Mouse (Mus musculus): ENCODE results near the gene Hist1h3b. TPM values are rescaled to one million over a fixed set of nuclear protein-coding genes. Genes with fewer than 3 reads are reported as not detected.
A peak's percentile ranks its signal among the peaks of the same experiment; 100 is the strongest.
"Not testable (repeated sequence)": the region's sequence is repeated elsewhere in the genome, so short reads cannot be mapped to it uniquely, and the experiment has no call there.

Hist1h3b gene
- polyA plus RNA-seq, 1 experiment, result not detected

DNA sequence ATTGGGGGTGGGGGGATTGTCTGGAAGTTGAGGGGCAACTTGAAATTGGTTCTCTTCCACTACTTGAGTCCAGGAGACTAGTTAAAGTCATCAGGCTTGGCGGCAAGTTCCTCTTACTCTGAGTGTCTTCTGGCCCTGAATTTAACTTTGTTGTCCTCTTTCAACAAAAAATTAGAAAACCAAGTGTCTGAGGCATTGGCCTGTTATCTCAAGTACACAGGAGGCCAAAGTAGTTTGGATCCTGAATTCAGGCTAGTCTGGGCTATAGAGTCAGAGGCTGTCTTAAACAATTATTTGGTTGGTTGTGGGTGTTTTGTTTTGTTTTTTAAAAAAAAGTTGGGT, 13.1 kb downstream of the Hist1h3b start:
- WGBS, result 80% methylated on average over 1 of the region's 1 CpGs
- DNase-seq, result no peak
- H3K27ac ChIP-seq (ENCODE audit: insufficient read depth, low read length), result no peak overlapping the region

DNA sequence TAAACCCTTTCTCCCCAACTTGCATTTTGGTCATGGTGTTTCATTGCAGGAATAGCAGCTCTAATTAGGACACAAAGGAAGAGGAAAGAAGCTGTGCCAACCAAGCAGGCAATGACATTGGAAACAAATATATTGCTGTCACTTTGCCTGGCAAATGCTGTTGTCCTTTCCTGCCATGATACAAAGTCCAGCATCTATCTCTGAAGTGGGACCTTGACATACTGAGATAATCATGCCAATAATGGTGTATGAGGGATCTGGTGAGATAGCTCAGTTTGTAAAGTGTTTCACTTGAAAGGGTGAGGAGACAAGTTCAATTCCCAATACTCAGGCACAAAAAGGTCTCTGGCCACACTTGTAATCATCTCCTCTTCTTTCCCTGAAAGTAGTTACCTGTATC, 14.7 kb downstream of the Hist1h3b start:
- no peak for DNase-seq
- no peaks in the 10 kb centered on the region; the same call in 1 of the 2 replicates for H3K4me1 ChIP-seq (ENCODE audit: control insufficient read depth, insufficient read depth, low read length)
- TF ChIP-seq CTCF (IDR thresholded peaks at IDR 0.05; ENCODE audit: borderline replicate concordance, insufficient read depth, low read depth, low read length), result no peak
- no peak for TF ChIP-seq POLR2A (IDR thresholded peaks at IDR 0.05; ENCODE audit: borderline replicate concordance, insufficient read depth, low read length)
- no peak overlapping the region for H3K27ac ChIP-seq (ENCODE audit: insufficient read depth, low read length)
- H3K4me3 ChIP-seq (replicated peaks; ENCODE audit: insufficient read depth, low read depth, low read length), result no peak overlapping the region
- no peaks in the 10 kb centered on the region for H3K27me3 ChIP-seq (ENCODE audit: control insufficient read depth, insufficient read depth, low read length)

More for the DNA sequence above, 13.1 kb downstream of the Hist1h3b start:
- H3K4me1 ChIP-seq (ENCODE audit: control insufficient read depth, insufficient read depth, low read length), result no peaks in the 10 kb centered on the region; the same call in 1 of the 2 replicates
- H3K27me3 ChIP-seq (ENCODE audit: control insufficient read depth, insufficient read depth, low read length), result no peaks in the 10 kb centered on the region
- TF ChIP-seq CTCF (IDR thresholded peaks at IDR 0.05; ENCODE audit: borderline replicate concordance, insufficient read depth, low read depth, low read length) (no peak), POLR2A (IDR thresholded peaks at IDR 0.05; ENCODE audit: borderline replicate concordance, insufficient read depth, low read length) (no peak)
- no peak overlapping the region for H3K4me3 ChIP-seq (replicated peaks; ENCODE audit: insufficient read depth, low read depth, low read length)

DNA sequence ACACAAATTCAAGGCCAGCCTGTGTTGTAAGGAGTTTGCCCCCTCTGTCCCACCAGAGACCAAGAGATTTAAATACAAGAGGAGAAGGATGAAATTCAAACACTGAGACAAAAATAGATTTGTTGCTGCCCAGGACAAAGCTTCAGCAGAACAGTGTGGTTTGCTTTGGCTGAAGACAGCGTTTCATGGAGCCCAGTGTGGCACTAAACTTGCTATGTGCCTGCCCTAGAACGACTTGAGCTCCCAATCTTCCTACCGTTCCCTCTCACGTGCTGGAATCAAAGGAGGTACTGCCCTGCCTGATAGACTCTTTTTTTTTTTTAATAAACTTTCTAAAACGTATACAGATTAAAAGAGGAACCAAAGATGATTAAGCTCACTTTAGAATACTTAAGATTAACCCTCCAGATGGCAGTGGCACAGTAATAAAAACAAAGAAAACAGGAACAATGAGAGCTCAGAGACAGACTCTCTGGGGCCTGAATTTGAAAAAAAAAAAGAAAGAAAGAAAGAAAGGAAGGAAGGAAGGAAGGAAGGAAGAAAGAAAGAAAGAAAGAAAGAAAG, 16.8 kb downstream of the Hist1h3b start:
- Histone ChIP-seq H3K4me1 (ENCODE audit: control insufficient read depth, insufficient read depth, low read length) (no peaks in the 10 kb centered on the region), H3K27me3 (ENCODE audit: control insufficient read depth, insufficient read depth, low read length) (no peaks in the 10 kb centered on the region), H3K4me3 (replicated peaks; ENCODE audit: insufficient read depth, low read depth, low read length) (no peak overlapping the region), H3K27ac (ENCODE audit: insufficient read depth, low read length) (no peak overlapping the region)
- no peak for TF ChIP-seq CTCF (IDR thresholded peaks at IDR 0.05; ENCODE audit: borderline replicate concordance, insufficient read depth, low read depth, low read length)
- no peak for TF ChIP-seq POLR2A (IDR thresholded peaks at IDR 0.05; ENCODE audit: borderline replicate concordance, insufficient read depth, low read length)
- 51% methylated on average over 5 of the region's 5 CpGs for WGBS
- DNase-seq, result no peak

DNA sequence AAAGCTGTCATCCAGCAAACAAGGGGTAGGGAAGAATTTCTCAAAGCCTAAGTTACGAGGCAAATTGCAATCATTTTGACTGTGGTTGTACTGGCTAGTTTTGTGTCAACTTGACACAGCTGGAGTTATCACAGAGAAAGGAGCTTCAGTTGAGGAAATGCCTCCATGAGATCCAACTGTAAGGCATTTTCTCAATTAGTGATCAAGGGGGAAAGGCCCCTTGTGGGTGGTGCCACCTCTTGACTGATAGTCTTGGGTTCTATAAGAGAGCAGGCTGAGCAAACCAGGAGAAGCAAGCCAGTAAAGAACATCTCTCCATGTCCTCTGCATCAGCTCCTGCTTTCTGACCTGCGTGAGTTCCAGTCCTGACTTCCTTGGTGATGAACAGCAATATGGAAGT, 17.5 kb downstream of the Hist1h3b start, which contains the start of gene Trim38:
Trim38 (plus strand) TSS at position 301 of the 400 bp plus-strand sequence.
- H3K27me3 ChIP-seq (ENCODE audit: control insufficient read depth, insufficient read depth, low read length); DNase-seq; H3K4me1 ChIP-seq (ENCODE audit: control insufficient read depth, insufficient read depth, low read length); H3K4me3 ChIP-seq (replicated peaks; ENCODE audit: insufficient read depth, low read depth, low read length); H3K27ac ChIP-seq (ENCODE audit: insufficient read depth, low read length): not testable (repeated sequence)
- whole genome bisulfite sequencing, result 87% methylated on average over 2 of the region's 2 CpGs

DNA sequence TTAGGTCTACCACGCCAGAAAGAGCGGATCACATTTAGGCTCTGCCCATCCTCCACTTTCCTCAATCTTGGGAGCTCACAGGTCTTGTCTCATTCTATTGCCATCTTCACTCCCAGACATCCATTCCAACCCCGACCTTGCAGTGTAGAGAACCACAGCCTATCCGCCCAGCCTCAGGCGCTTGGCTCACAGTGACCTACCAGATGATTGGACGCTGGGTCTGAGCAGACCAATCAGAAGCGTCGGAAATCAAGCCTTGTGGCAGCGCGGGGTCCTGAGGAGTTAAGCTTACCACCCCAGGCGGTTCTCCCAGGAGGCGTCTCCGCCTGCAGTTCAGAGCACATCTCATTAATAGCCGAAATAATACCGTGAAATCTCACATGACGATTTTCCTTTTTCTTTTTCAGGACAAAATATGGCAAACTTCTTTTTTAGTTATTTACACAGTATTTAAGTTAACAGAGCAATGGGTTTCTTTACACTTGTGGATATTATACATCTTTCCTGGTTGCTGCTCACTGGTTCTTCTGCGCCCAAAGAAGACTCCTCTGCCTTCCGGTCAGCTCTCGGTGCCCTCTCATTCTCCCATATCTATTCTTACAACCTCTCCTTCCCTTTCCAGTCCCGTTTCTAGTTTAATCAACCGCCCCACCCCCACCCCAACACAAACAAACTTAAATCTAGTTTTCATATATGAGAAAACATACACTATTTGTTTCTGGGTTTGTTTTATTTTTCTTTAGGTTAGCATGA, 20.7 kb downstream of the Hist1h3b start:
- Histone ChIP-seq H3K27ac (ENCODE audit: insufficient read depth, low read length) (no peak overlapping the region), H3K4me3 (replicated peaks; ENCODE audit: insufficient read depth, low read depth, low read length) (no peak overlapping the region), H3K4me1 (ENCODE audit: control insufficient read depth, insufficient read depth, low read length) (no peaks in the 10 kb centered on the region), H3K27me3 (ENCODE audit: control insufficient read depth, insufficient read depth, low read length) (no peaks in the 10 kb centered on the region)
- DNase-seq, result no peak
- TF ChIP-seq CTCF (IDR thresholded peaks at IDR 0.05; ENCODE audit: borderline replicate concordance, insufficient read depth, low read depth, low read length) (no peak), POLR2A (IDR thresholded peaks at IDR 0.05; ENCODE audit: borderline replicate concordance, insufficient read depth, low read length) (no peak)
- 27% methylated on average over 21 of the region's 21 CpGs for WGBS

DNA sequence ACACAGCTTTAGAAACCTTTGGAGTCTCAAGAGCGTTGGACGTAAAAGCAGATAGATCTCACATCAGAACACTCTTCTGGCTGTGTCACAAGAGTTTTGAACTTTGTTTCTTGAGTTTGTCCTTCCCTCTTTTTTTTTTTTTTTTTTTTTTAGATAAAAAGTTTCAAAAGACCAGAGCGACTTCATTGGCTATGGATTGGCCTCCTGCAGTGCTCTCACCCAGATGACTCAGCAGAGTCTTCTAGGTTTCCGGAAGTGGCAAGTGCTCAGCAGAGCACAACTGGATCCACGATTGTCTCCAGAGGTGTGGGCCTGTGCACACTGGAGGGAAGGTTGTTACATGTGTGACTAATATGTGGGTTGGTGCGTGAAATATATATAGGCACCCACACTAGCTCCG, 26.3 kb downstream of the Hist1h3b start:
- 95% methylated on average over 7 of the region's 7 CpGs for WGBS
- TF ChIP-seq POLR2A (IDR thresholded peaks at IDR 0.05; ENCODE audit: borderline replicate concordance, insufficient read depth, low read length) (no peak), CTCF (IDR thresholded peaks at IDR 0.05; ENCODE audit: borderline replicate concordance, insufficient read depth, low read depth, low read length) (no peak)
- no peak for DNase-seq
- Histone ChIP-seq H3K27me3 (ENCODE audit: control insufficient read depth, insufficient read depth, low read length) (no peaks in the 10 kb centered on the region), H3K4me1 (ENCODE audit: control insufficient read depth, insufficient read depth, low read length) (no peaks in the 10 kb centered on the region), H3K27ac (ENCODE audit: insufficient read depth, low read length) (no peak overlapping the region), H3K4me3 (replicated peaks; ENCODE audit: insufficient read depth, low read depth, low read length) (no peak overlapping the region)

DNA sequence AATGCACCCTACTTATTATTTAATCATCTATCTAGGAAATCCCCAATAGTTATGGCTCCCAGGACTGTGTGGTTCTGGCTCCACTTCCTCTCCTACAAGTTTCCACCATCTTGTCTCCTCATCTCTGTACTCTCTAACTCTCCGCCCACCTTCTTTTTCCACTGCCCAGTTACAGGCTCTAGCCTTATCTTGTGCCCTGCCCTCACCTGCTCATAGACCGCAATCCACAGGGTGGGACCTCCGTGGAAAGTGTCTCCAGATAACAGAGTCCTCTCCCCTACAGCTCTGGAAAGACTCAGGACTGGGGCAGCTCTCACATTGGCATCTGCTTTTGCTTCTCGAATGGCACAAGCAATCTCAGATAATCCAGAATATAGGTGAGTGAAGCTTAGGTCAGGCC, 27.0 kb downstream of the Hist1h3b start:
- no peak for DNase-seq
- H3K27ac ChIP-seq (ENCODE audit: insufficient read depth, low read length), result no peak overlapping the region
- TF ChIP-seq POLR2A (IDR thresholded peaks at IDR 0.05; ENCODE audit: borderline replicate concordance, insufficient read depth, low read length) (no peak), CTCF (IDR thresholded peaks at IDR 0.05; ENCODE audit: borderline replicate concordance, insufficient read depth, low read depth, low read length) (no peak)
- no peaks in the 10 kb centered on the region for H3K27me3 ChIP-seq (ENCODE audit: control insufficient read depth, insufficient read depth, low read length)
- WGBS, result 88% methylated on average over 4 of the region's 4 CpGs
- no peak overlapping the region for H3K4me3 ChIP-seq (replicated peaks; ENCODE audit: insufficient read depth, low read depth, low read length)
- H3K4me1 ChIP-seq (ENCODE audit: control insufficient read depth, insufficient read depth, low read length), result no peaks in the 10 kb centered on the region

DNA sequence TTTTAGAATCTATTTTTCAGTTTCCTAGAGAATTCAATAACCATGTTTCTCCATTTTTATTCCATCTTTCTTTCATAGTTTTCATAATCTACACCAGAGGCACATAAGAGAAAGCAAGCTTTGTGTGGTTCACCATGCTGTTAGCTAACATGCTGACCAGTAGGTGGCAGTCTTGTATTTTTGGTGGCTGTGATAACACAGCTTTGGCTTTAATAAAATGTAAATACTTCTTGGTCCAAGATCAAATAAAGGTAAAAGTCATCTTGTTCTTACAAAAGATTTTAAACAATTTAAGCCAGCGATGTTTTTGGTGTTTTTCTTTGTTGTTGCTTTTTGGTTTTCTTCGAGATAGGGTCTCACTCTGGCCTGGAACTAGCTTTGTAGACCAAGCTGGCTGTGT, 40.5 kb downstream of the Hist1h3b start:
- Histone ChIP-seq H3K27me3 (ENCODE audit: control insufficient read depth, insufficient read depth, low read length) (no peaks in the 10 kb centered on the region), H3K4me3 (replicated peaks; ENCODE audit: insufficient read depth, low read depth, low read length) (no peak overlapping the region), H3K4me1 (ENCODE audit: control insufficient read depth, insufficient read depth, low read length) (no peaks in the 10 kb centered on the region), H3K27ac (ENCODE audit: insufficient read depth, low read length) (no peak overlapping the region)
- DNase-seq, result peak; percentile 12 to 18
- TF ChIP-seq POLR2A (IDR thresholded peaks at IDR 0.05; ENCODE audit: borderline replicate concordance, insufficient read depth, low read length) (no peak), CTCF (IDR thresholded peaks at IDR 0.05; ENCODE audit: borderline replicate concordance, insufficient read depth, low read depth, low read length) (peak; percentile 29; the same call in 1 of the 2 replicates)
- 51% methylated on average over 2 of the region's 2 CpGs for WGBS
